8 mouse cellular contexts compared by ENCODE assay signal in genomic region chr11:21163673-21164072, GRCm38 (mm10).
DNase-seq lines count a peak whose midpoint lies in the region.

No protein-coding gene starts in this region.

- DNase-seq in heart, adult 11 months: peak; percentile 64
- DNase-seq in heart, adult 18-20 months: no peak
- DNase-seq in lung, postnatal 4 days: peak; percentile 19 to 34
- DNase-seq in lung, postnatal 25 days (ENCODE audit: low spot score): no peak
- peak; percentile 32 for DNase-seq in mesoderm, embryonic 11.5 days (ENCODE audit: low read depth, low spot score)
- peak; percentile 55 for DNase-seq in thymus, postnatal 0 days (ENCODE audit: low spot score)
- no peak for DNase-seq in adrenal gland, adult 2 months
- DNase-seq in urinary bladder, postnatal 14 days (ENCODE audit: low spot score): no peak

Comparison
In these comparisons a context has a peak if more than half of its experiments do, and no peak if none do; other contexts are left out.
1. DNase-seq: peak in heart, adult 11 months (single experiment), lung, postnatal 4 days (2 of 2), mesoderm, embryonic 11.5 days (single experiment) and thymus, postnatal 0 days (single experiment); none in heart, adult 18-20 months (0 of 2), lung, postnatal 25 days (single experiment), adrenal gland, adult 2 months (single experiment) and urinary bladder, postnatal 14 days (single experiment).